Mouse (Mus musculus) limb, embryonic 10.5 days (tissue): ENCODE results near the gene Top1. TPM values are rescaled to one million over a fixed set of nuclear protein-coding genes. Genes with fewer than 3 reads are reported as not detected.

ENCODE experiments used
- DNase-seq: peaks from one replicate; pipeline ENCODE4 v3.0.0-alpha.2; 2017; ENCODE audit warnings: low spot score
- H3K27ac ChIP-seq: fragments of 300-500 bp; sonication (generic); 2 replicates; pipeline ENCODE4 v1.5.1; 2016; ENCODE audit warnings: mild to moderate bottlenecking
- H3K27me3 ChIP-seq: fragments of 300-500 bp; sonication (generic); 2 replicates; pipeline ENCODE4 v1.6.1; 2016; ENCODE audit warnings: low read depth, mild to moderate bottlenecking; ENCODE audit not compliant: poor library complexity, severe bottlenecking
- H3K36me3 ChIP-seq: fragments of 300-500 bp; sonication (generic); 2 replicates; pipeline ENCODE4 v1.6.1; 2016; ENCODE audit warnings: mild to moderate bottlenecking, moderate library complexity
- H3K4me1 ChIP-seq: fragments of 300-500 bp; sonication (generic); 2 replicates; pipeline ENCODE4 v1.6.1; 2016
- H3K4me3 ChIP-seq: fragments of 300-500 bp; sonication (generic); 2 replicates; pipeline ENCODE4 v1.5.1; 2016; ENCODE audit warnings: mild to moderate bottlenecking, moderate library complexity
- H3K9me3 ChIP-seq: fragments of 300-500 bp; sonication (generic); replicated peaks from 2 replicates; pipeline ENCODE4 v1.6.1; 2016; ENCODE audit warnings: mild to moderate bottlenecking
- WGBS: fragments of 180-500 bp; shearing (Covaris S2); methylation state at CpG from one replicate; pipeline ENCODE4 v1.1.7; 2016; 5-methylcytosine and 5-hydroxymethylcytosine counted together
- polyA plus RNA-seq: library from polyadenylated mRNA; unstranded; fragments of >200 nt; fragmentation: Nextera tagmentation; extraction: Ambion mirVana; gene quantifications from 2 replicates; pipeline ENCODE4 v1.2.1, GENCODE M21; 2016

The Top1 gene
- polyA plus RNA-seq, 1 experiment from 2014 or later: 107 TPM

GRCm38 (mm10) chr2:160707673-160708072 is 62.0 kb downstream of the Top1 start:
- 95% methylated on average over 3 of the region's 3 CpGs for WGBS
- H3K9me3 ChIP-seq: no peaks in the 10 kb centered on the region
- H3K27me3 ChIP-seq: no peaks in the 10 kb centered on the region
- no peak overlapping the region for H3K27ac ChIP-seq
- no peak for DNase-seq
- H3K36me3 ChIP-seq: peaks cover 99% of the 10 kb centered on the region
- no peaks in the 10 kb centered on the region for H3K4me1 ChIP-seq
- no peak overlapping the region for H3K4me3 ChIP-seq

- peaks cover 99% of the 10 kb centered on the region for H3K36me3 ChIP-seq
- H3K27me3 ChIP-seq: no peaks in the 10 kb centered on the region
- no peak overlapping the region for H3K27ac ChIP-seq
- WGBS: 95% methylated on average over 4 of the region's 4 CpGs
- no peak overlapping the region for H3K4me3 ChIP-seq
- DNase-seq: no peak
- H3K4me1 ChIP-seq: no peaks in the 10 kb centered on the region
- H3K9me3 ChIP-seq: no peaks in the 10 kb centered on the region
Measured at GRCm38 (mm10) chr2:160715463-160716030, 69.9 kb downstream of the Top1 start.

GRCm38 (mm10) chr2:160717269-160717668 is 71.6 kb downstream of the Top1 start:
- no peak overlapping the region for H3K4me3 ChIP-seq
- WGBS: 81% methylated on average over 5 of the region's 5 CpGs

GRCm38 (mm10) chr2:160718811-160719210 is 73.1 kb downstream of the Top1 start:
- WGBS: 94% methylated on average over 3 of the region's 3 CpGs
- H3K36me3 ChIP-seq: peaks cover 100% of the 10 kb centered on the region
- H3K27me3 ChIP-seq: no peaks in the 10 kb centered on the region
- no peak overlapping the region for H3K27ac ChIP-seq
- no peaks in the 10 kb centered on the region for H3K4me1 ChIP-seq
- no peak for DNase-seq
- no peaks in the 10 kb centered on the region for H3K9me3 ChIP-seq
- no peak overlapping the region for H3K4me3 ChIP-seq

More at GRCm38 (mm10) chr2:160717269-160717668, 71.6 kb downstream of the Top1 start:
- no peak overlapping the region for H3K27ac ChIP-seq
- H3K9me3 ChIP-seq: no peaks in the 10 kb centered on the region
- DNase-seq: peak; percentile 61
- H3K36me3 ChIP-seq: peaks cover 100% of the 10 kb centered on the region
- no peaks in the 10 kb centered on the region for H3K27me3 ChIP-seq
- no peaks in the 10 kb centered on the region for H3K4me1 ChIP-seq

GRCm38 (mm10) chr2:160722714-160723113 is 77.0 kb downstream of the Top1 start:
- no peak overlapping the region for H3K4me3 ChIP-seq
- H3K36me3 ChIP-seq: peaks cover 87% of the 10 kb centered on the region
- H3K27me3 ChIP-seq: no peaks in the 10 kb centered on the region
- H3K4me1 ChIP-seq: no peaks in the 10 kb centered on the region
- DNase-seq: no peak
- no peak overlapping the region for H3K27ac ChIP-seq
- no peaks in the 10 kb centered on the region for H3K9me3 ChIP-seq
- WGBS: 90% methylated on average over 4 of the region's 4 CpGs

- Histone ChIP-seq H3K9me3 (no peaks in the 10 kb centered on the region), H3K27me3 (no peaks in the 10 kb centered on the region), H3K27ac (no peak overlapping the region), H3K4me1 (no peaks in the 10 kb centered on the region), H3K4me3 (no peak overlapping the region), H3K36me3 (peaks cover 76% of the 10 kb centered on the region)
- WGBS: 95% methylated on average over 4 of the region's 4 CpGs
- peak; percentile 25 for DNase-seq
Measured at GRCm38 (mm10) chr2:160723613-160724375, 78.1 kb downstream of the Top1 start.

- no peak overlapping the region for H3K27ac ChIP-seq
- no peaks in the 10 kb centered on the region for H3K27me3 ChIP-seq
- H3K36me3 ChIP-seq: peaks cover 68% of the 10 kb centered on the region
- DNase-seq: peak; percentile 25
- no peaks in the 10 kb centered on the region for H3K9me3 ChIP-seq
- no peak overlapping the region for H3K4me3 ChIP-seq
- no peaks in the 10 kb centered on the region for H3K4me1 ChIP-seq
- 88% methylated on average over 5 of the region's 5 CpGs for WGBS
Measured at GRCm38 (mm10) chr2:160724536-160724935, 78.8 kb downstream of the Top1 start.

GRCm38 (mm10) chr2:160725877-160726864 is 80.5 kb downstream of the Top1 start:
- Histone ChIP-seq H3K4me1 (peaks cover 14% of the 10 kb centered on the region), H3K9me3 (no peaks in the 10 kb centered on the region), H3K27me3 (no peaks in the 10 kb centered on the region), H3K4me3 (no peak overlapping the region), H3K27ac (no peak overlapping the region), H3K36me3 (peaks cover 52% of the 10 kb centered on the region)
- WGBS: 88% methylated on average over 6 of the region's 6 CpGs
- peak; percentile 23 for DNase-seq

- Histone ChIP-seq H3K4me3 (no peak overlapping the region), H3K36me3 (peaks cover 35% of the 10 kb centered on the region), H3K9me3 (no peaks in the 10 kb centered on the region), H3K27me3 (no peaks in the 10 kb centered on the region), H3K4me1 (peaks cover 36% of the 10 kb centered on the region), H3K27ac (no peak overlapping the region)
- 89% methylated on average over 3 of the region's 3 CpGs for WGBS
- DNase-seq: no peak
Measured at GRCm38 (mm10) chr2:160728972-160729371, 83.3 kb downstream of the Top1 start.

GRCm38 (mm10) chr2:160729436-160729835 is 83.7 kb downstream of the Top1 start:
- Histone ChIP-seq H3K27ac (no peak overlapping the region), H3K4me3 (no peak overlapping the region), H3K27me3 (no peaks in the 10 kb centered on the region), H3K4me1 (peaks cover 40% of the 10 kb centered on the region), H3K36me3 (peaks cover 35% of the 10 kb centered on the region), H3K9me3 (no peaks in the 10 kb centered on the region)
- 82% methylated on average over 2 of the region's 2 CpGs for WGBS
- no peak for DNase-seq

- WGBS: 30% methylated on average over 17 of the region's 17 CpGs
- H3K4me3 ChIP-seq: peak overlapping the region; percentile 91
- peaks cover 45% of the 10 kb centered on the region for H3K4me1 ChIP-seq
- H3K27me3 ChIP-seq: no peaks in the 10 kb centered on the region
- H3K9me3 ChIP-seq: no peaks in the 10 kb centered on the region
- no peak for DNase-seq
- H3K36me3 ChIP-seq: peaks cover 35% of the 10 kb centered on the region
- peak overlapping the region; percentile 100; the same call in 1 of the 2 replicates for H3K27ac ChIP-seq
Measured at GRCm38 (mm10) chr2:160729851-160730796, 84.4 kb downstream of the Top1 start.

- no peaks in the 10 kb centered on the region for H3K27me3 ChIP-seq
- WGBS: 7% methylated on average over 19 of the region's 19 CpGs
- H3K36me3 ChIP-seq: peaks cover 35% of the 10 kb centered on the region
- peaks cover 48% of the 10 kb centered on the region for H3K4me1 ChIP-seq
- H3K27ac ChIP-seq: peak overlapping the region; percentile 100
- H3K9me3 ChIP-seq: no peaks in the 10 kb centered on the region
- H3K4me3 ChIP-seq: peak overlapping the region; percentile 91
- DNase-seq: no peak
Measured at GRCm38 (mm10) chr2:160730797-160731116, 85.1 kb downstream of the Top1 start.
